Mouse (Mus musculus) lung, adult 2 months (tissue): ENCODE measurements around the gene Rbbp7.

Experiments
- CTCF ChIP-seq: fragments of 200-500 bp; IDR thresholded peaks from 2 replicates; pipeline ENCODE4 v1.5.1; 2011; ENCODE audit warnings: mild to moderate bottlenecking, low read length, control low read depth; ENCODE audit not compliant: insufficient read depth
- POLR2A ChIP-seq: fragments of 200-500 bp; IDR thresholded peaks from 2 replicates; pipeline ENCODE4 v1.6.1; 2011; ENCODE audit warnings: low read depth, mild to moderate bottlenecking, control low read depth, low read length, borderline replicate concordance; ENCODE audit errors: extremely low read depth

DNA sequence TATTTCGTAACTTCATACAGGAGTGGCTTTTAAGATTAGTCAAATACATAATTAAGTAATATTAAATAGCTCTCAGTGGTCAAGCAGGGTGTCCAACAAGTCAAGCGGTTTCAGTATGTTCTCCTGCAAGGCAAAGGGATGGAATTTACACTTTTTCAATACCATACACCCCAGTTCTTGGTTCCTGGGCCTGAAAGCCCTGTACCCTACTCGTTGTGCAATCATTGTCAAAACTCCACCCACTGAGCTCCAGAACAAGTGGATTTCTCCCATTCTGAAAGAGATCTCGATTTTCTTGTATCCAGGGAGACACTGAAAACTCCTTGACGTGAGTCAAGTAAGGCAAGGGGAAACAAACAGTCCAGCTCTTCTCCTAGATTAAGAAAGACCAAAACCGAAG lies 67.8 kb downstream of the Rbbp7 start:
- TF ChIP-seq POLR2A (no peak), CTCF (no peak)
